Mouse (Mus musculus) left cerebral cortex, postnatal 4 days (tissue): ENCODE data around the gene Rabgef1. TPM values are rescaled to one million over a fixed set of nuclear protein-coding genes. Genes with fewer than 3 reads are reported as not detected.

ENCODE experiments used
- DNase-seq: peaks from one replicate; pipeline ENCODE4 v3.0.0-alpha.2; 2022
- intact Hi-C: fragments of 180-260 bp; cut with DNase I; formaldehyde crosslinking; loops from one replicate; pipeline ENCODE4 v1.15.1; 2025
- total RNA-seq, 2 experiments: library from RNA; stranded (reverse); gene quantifications; 2 replicates each; pipeline ENCODE4 v1.2.3; 2021

The Rabgef1 gene
- total RNA-seq, 2 experiments from 2014 or later, result 37.9 to 39.8 TPM

- intact Hi-C loops, result loop anchor here (10.0 kb wide), 1 partner anchor 1048 kb away; the partner anchor contains the start of gene Galnt17
- peak; percentile 93 for DNase-seq
Observed at GRCm38 (mm10) chr5:130256678-130257271, 85.2 kb downstream of the Rabgef1 start.

GRCm38 (mm10) chr5:130257303-130257702 is 85.7 kb downstream of the Rabgef1 start:
- DNase-seq, result no peak
- intact Hi-C loops, result loop anchor here (10.0 kb wide), 1 partner anchor 1047 kb away; the partner anchor contains the start of gene Galnt17

- no peak for DNase-seq
- intact Hi-C loops, result loop anchor here (10.0 kb wide), 1 partner anchor 1161 kb away; no protein-coding TSS in a partner anchor
Observed at GRCm38 (mm10) chr5:130263454-130263853, 91.9 kb downstream of the Rabgef1 start.

Other genes with a start within 250 kb of the Rabgef1 start
- gene Vkorc1l1, start 229.8 kb upstream of the Rabgef1 start, total RNA-seq, result 10 to 100 TPM; 53.8 to 55.3 TPM
- 10 to 100 TPM; 12.2 to 12.8 TPM for gene Gusb, start 168.7 kb upstream of the Rabgef1 start, total RNA-seq
- gene Asl, start 142.6 kb upstream of the Rabgef1 start, total RNA-seq, result 10 to 100 TPM; 31.0 to 34.9 TPM
- gene Crcp, start 142.5 kb upstream of the Rabgef1 start, total RNA-seq, result 10 to 100 TPM; 44.4 to 49.5 TPM
- 10 to 100 TPM; 33.8 to 38.2 TPM for gene Tpst1, start 98.5 kb upstream of the Rabgef1 start, total RNA-seq
- gene Kctd7, start 26.9 kb upstream of the Rabgef1 start, total RNA-seq, result 10 to 100 TPM; 17.3 to 19.7 TPM
- 10 to 100 TPM; 29.4 to 33.6 TPM for gene Tmem248, start 45.3 kb downstream of the Rabgef1 start, total RNA-seq
- gene Sbds, start 83.7 kb downstream of the Rabgef1 start, total RNA-seq, result 10 to 100 TPM; 37.4 to 38.3 TPM
- gene Tyw1, start 83.8 kb downstream of the Rabgef1 start, total RNA-seq, result 10 to 100 TPM; 17.9 to 19.4 TPM
- 100 to 1,000 TPM; 150 to 161 TPM for gene Caln1, start 197.7 kb downstream of the Rabgef1 start, total RNA-seq
- gene A330070K13Rik, start 212.8 kb downstream of the Rabgef1 start, total RNA-seq, result not detected